Mouse (Mus musculus) forebrain, embryonic 11.5 days (tissue): ENCODE data around the gene Sox2. TPM values are rescaled to one million over a fixed set of nuclear protein-coding genes. Genes with fewer than 3 reads are reported as not detected.
A peak's percentile ranks its signal among the peaks of the same experiment; 100 is the strongest.

Source experiments
- ATAC-seq: fragments of 200-750 bp; cut with Nextera tagmentation; replicated peaks from 2 replicates; pipeline ENCODE4 v1.8.0; 2017; ENCODE audit warnings: moderate TSS enrichment; ENCODE audit not compliant: low FRiP score
- DNase-seq: peaks from one replicate; pipeline ENCODE4 v3.0.0-alpha.2; 2017; ENCODE audit warnings: low spot score
- H3K27ac ChIP-seq: fragments of 300-500 bp; sonication (generic); 2 replicates; pipeline ENCODE4 v1.5.1; 2014; ENCODE audit warnings: low read depth, low read length
- H3K27me3 ChIP-seq: fragments of 300-500 bp; sonication (generic); 2 replicates; pipeline ENCODE4 v1.6.1; 2014; ENCODE audit warnings: mild to moderate bottlenecking, low read length, mixed read lengths; ENCODE audit not compliant: control insufficient read depth, insufficient read depth
- H3K36me3 ChIP-seq: fragments of 300-500 bp; sonication (generic); 2 replicates; pipeline ENCODE4 v1.6.1; 2014; ENCODE audit warnings: mild to moderate bottlenecking, low read length, moderate library complexity, mixed read lengths; ENCODE audit not compliant: control insufficient read depth, insufficient read depth
- H3K4me1 ChIP-seq: fragments of 300-500 bp; sonication (generic); replicated peaks from 2 replicates; pipeline ENCODE4 v1.6.1; 2014; ENCODE audit warnings: low read length, mixed read lengths; ENCODE audit not compliant: control insufficient read depth, insufficient read depth
- H3K4me2 ChIP-seq: fragments of 300-500 bp; sonication (generic); 2 replicates; pipeline ENCODE4 v1.6.1; 2014; ENCODE audit warnings: low read depth, mild to moderate bottlenecking, low read length, moderate library complexity, mixed read lengths; ENCODE audit not compliant: severe bottlenecking
- H3K4me3 ChIP-seq: fragments of 300-500 bp; sonication (generic); 2 replicates; pipeline ENCODE4 v1.5.1; 2014; ENCODE audit warnings: low read depth, low read length
- H3K9ac ChIP-seq: fragments of 300-500 bp; sonication (generic); 2 replicates; pipeline ENCODE4 v1.6.1; 2014; ENCODE audit warnings: low read length
- H3K9me3 ChIP-seq: fragments of 300-500 bp; sonication (generic); 2 replicates; pipeline ENCODE4 v1.6.1; 2016; ENCODE audit warnings: low read length, mixed read lengths; ENCODE audit not compliant: control insufficient read depth
- WGBS: fragments of 180-500 bp; shearing (Covaris S2); extraction: QIAGEN DNeasy Blood & Tissue Kit; methylation state at CpG from one replicate; pipeline ENCODE4 v1.1.7; 2014; 5-methylcytosine and 5-hydroxymethylcytosine counted together
- polyA plus RNA-seq: library from polyadenylated mRNA; unstranded; fragments of >200 nt; fragmentation: Nextera tagmentation; extraction: Ambion mirVana; gene quantifications from 2 replicates; pipeline ENCODE4 v1.2.1, GENCODE M21; 2014

Gene Sox2
- polyA plus RNA-seq, 1 experiment from 2014 or later, result 57.7 TPM

DNA sequence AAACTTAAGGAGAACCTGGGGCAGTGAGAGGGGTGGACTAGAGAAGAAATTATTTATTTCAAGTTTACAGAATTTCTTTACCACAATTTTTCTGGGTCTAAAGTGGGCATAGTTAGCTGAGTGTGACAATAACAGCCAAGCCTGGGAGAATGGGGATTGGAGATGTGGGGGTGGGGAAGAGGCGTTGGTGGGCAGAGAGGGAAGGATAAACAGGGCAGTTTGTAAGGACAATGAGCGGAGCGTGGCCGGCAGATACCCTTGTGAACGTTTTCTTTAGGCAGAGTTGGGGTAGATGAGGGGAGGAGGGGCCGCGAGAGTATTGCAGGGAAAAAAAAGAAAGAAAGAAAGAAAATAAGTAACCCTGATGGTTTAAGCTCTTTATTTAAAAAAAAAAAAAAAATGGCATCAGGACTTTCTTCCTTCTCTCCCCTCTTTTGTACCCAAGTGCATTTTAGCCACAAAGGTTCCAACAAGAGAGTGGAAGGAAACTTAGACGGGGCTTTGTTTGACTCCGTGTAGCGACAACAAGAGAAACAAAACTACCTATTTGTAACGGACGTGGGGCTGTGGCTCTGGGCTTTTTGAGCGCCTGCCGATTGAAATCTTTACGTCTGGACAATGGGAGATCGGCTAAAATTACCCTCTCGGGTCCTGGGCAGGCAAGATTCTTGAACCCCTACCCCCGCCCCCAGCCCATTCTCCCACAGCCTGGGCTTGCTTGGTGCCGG is 1.9 kb upstream of the Sox2 start:
- WGBS, result under 1% methylated on average over 19 of the region's 19 CpGs
- ATAC-seq (peak; percentile 25), DNase-seq (peak; percentile 80)
- peak overlapping the region; percentile 81 for H3K9ac ChIP-seq
- peak overlapping the region; percentile 78 for H3K4me2 ChIP-seq
- H3K9me3 ChIP-seq, result no peaks in the 10 kb centered on the region
- peaks cover 15% of the 10 kb centered on the region for H3K4me1 ChIP-seq
- no peaks in the 10 kb centered on the region for H3K27me3 ChIP-seq
- no peaks in the 10 kb centered on the region for H3K36me3 ChIP-seq
- H3K27ac ChIP-seq, result peak overlapping the region; percentile 100
- H3K4me3 ChIP-seq, result peak overlapping the region; percentile 71

DNA sequence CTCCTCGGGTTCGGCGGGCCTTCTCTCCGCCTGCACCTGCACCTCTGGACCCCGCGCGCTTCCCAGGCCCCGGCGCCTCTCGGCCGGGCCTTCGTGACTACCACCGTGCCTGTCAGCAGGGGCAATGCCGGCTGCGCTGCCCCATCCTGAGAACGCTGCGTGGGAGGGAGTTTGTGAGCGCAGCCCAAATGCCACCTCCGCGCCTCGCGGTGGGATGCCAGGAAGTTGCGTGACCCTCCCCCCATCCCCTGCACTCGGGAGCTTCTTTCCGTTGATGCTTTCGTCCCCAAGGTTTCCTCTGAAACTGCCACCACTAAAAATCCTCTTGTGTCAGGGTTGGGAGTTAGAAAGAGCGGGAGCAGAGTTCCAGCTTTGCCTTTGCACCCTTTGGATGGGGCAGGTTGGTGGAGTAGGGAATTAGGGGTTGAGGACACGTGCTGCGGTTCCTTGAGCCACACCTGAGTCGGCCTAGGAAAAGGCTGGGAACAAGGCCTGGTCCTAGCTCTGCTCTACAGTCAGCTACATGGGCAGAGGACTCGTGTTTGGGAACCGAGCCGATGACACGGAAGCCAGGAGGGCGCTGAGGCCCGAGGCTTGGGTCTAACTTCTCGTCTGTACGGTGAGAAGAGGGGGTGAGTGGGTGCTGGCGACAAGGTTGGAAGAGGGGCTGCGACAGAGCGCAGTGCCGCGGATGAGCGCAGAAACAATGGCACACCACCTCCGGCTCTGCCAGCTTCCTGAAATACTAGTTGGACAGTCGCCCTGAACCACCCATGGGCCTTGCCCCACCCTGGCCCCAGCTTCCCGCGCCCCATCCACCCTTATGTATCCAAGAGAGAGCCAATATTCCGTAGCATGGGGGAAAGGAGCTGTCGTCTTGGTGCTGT is 1.1 kb upstream of the Sox2 start:
- WGBS, result under 1% methylated on average over 50 of the region's 50 CpGs
- H3K9me3 ChIP-seq, result no peaks in the 10 kb centered on the region
- peaks cover 9% of the 10 kb centered on the region for H3K4me1 ChIP-seq
- H3K4me3 ChIP-seq, result peak overlapping the region; percentile 71
- H3K27ac ChIP-seq, result peak overlapping the region; percentile 100
- H3K27me3 ChIP-seq, result no peaks in the 10 kb centered on the region
- H3K4me2 ChIP-seq, result peak overlapping the region; percentile 78
- H3K36me3 ChIP-seq, result no peaks in the 10 kb centered on the region
- DNase-seq (peak; percentile 85), ATAC-seq (peak; percentile 51)
- H3K9ac ChIP-seq, result peak overlapping the region; percentile 81

DNA sequence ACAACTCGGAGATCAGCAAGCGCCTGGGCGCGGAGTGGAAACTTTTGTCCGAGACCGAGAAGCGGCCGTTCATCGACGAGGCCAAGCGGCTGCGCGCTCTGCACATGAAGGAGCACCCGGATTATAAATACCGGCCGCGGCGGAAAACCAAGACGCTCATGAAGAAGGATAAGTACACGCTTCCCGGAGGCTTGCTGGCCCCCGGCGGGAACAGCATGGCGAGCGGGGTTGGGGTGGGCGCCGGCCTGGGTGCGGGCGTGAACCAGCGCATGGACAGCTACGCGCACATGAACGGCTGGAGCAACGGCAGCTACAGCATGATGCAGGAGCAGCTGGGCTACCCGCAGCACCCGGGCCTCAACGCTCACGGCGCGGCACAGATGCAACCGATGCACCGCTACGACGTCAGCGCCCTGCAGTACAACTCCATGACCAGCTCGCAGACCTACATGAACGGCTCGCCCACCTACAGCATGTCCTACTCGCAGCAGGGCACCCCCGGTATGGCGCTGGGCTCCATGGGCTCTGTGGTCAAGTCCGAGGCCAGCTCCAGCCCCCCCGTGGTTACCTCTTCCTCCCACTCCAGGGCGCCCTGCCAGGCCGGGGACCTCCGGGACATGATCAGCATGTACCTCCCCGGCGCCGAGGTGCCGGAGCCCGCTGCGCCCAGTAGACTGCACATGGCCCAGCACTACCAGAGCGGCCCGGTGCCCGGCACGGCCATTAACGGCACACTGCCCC is 586 bp downstream of the Sox2 start:
- Histone ChIP-seq H3K36me3 (no peaks in the 10 kb centered on the region), H3K4me1 (peaks cover 5% of the 10 kb centered on the region; the same call in 1 of the 2 replicates), H3K4me2 (peak overlapping the region; percentile 78), H3K4me3 (peak overlapping the region; percentile 71), H3K27ac (peak overlapping the region; percentile 100), H3K9ac (peak overlapping the region; percentile 100), H3K27me3 (no peaks in the 10 kb centered on the region), H3K9me3 (no peaks in the 10 kb centered on the region)
- DNase-seq (peak; percentile 85), ATAC-seq (no peak)
- WGBS, result under 1% methylated on average over 66 of the region's 67 CpGs

DNA sequence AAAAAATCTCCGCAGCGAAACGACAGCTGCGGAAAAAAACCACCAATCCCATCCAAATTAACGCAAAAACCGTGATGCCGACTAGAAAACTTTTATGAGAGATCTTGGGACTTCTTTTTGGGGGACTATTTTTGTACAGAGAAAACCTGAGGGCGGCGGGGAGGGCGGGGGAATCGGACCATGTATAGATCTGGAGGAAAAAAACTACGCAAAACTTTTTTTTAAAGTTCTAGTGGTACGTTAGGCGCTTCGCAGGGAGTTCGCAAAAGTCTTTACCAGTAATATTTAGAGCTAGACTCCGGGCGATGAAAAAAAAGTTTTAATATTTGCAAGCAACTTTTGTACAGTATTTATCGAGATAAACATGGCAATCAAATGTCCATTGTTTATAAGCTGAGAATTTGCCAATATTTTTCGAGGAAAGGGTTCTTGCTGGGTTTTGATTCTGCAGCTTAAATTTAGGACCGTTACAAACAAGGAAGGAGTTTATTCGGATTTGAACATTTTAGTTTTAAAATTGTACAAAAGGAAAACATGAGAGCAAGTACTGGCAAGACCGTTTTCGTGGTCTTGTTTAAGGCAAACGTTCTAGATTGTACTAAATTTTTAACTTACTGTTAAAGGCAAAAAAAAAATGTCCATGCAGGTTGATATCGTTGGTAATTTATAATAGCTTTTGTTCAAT is 1.4 kb downstream of the Sox2 start:
- under 1% methylated on average over 26 of the region's 26 CpGs for WGBS
- H3K4me3 ChIP-seq, result peak overlapping the region; percentile 71
- peak overlapping the region; percentile 100 for H3K27ac ChIP-seq
- H3K4me2 ChIP-seq, result peak overlapping the region; percentile 78
- peak overlapping the region; percentile 100 for H3K9ac ChIP-seq
- DNase-seq (no peak), ATAC-seq (no peak)
- peaks cover 6% of the 10 kb centered on the region; the same call in 1 of the 2 replicates for H3K4me1 ChIP-seq
- H3K36me3 ChIP-seq, result no peaks in the 10 kb centered on the region
- no peaks in the 10 kb centered on the region for H3K27me3 ChIP-seq
- no peaks in the 10 kb centered on the region for H3K9me3 ChIP-seq

GRCm38 (mm10) chr3:34652616-34653015 is 2.4 kb downstream of the Sox2 start:
- Histone ChIP-seq H3K9ac (peak overlapping the region; percentile 88), H3K4me3 (peak overlapping the region; percentile 71), H3K36me3 (no peaks in the 10 kb centered on the region), H3K9me3 (no peaks in the 10 kb centered on the region), H3K27me3 (no peaks in the 10 kb centered on the region), H3K4me1 (peaks cover 13% of the 10 kb centered on the region), H3K27ac (peak overlapping the region; percentile 98), H3K4me2 (peak overlapping the region; percentile 81)
- DNase-seq, result no peak
- WGBS, result 2% methylated on average over 14 of the region's 14 CpGs
- no peak for ATAC-seq

DNA sequence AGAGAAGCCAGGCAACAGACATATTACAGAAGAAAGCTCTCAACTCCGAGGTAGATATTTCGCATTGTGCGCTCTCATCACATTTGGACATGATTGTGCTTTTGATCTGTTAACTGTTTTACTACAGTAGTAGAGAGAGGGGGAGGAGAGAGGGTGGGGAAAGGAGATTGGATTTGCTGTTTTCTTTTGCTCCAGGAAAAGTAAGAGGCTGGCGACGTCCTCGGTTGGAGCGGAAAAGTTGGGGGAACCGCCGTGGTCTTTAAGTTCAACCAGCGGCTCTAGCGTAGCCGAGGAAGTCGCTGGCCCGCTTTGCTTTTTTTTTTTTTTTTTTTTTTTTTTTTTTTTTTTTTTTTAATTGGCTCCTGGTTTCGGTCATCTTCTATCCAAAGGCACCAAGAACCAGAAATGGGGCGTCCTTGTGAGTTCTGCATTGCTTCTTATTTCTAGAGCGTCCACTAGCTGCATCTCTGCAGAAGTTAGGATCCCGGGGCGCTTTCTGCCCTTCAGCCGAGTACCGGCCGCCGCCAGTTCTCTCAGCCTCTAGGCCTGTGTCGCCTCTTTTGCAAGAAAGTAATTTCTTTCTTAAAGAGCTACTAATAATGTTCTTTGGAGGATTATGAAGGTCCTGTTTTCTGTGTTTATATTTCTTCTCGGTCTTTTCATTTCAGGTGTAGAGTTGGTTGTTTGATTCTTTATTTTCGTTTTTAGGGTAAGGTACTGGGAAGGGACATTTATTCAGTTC is 3.2 kb downstream of the Sox2 start:
- ATAC-seq (no peak), DNase-seq (no peak)
- under 1% methylated on average over 26 of the region's 26 CpGs for WGBS
- peak overlapping the region; percentile 81 for H3K4me2 ChIP-seq
- H3K36me3 ChIP-seq, result no peaks in the 10 kb centered on the region
- peak overlapping the region; percentile 88 for H3K9ac ChIP-seq
- H3K9me3 ChIP-seq, result no peaks in the 10 kb centered on the region
- H3K4me3 ChIP-seq, result peak overlapping the region; percentile 71
- peak overlapping the region; percentile 98 for H3K27ac ChIP-seq
- peaks cover 20% of the 10 kb centered on the region for H3K4me1 ChIP-seq
- H3K27me3 ChIP-seq, result no peaks in the 10 kb centered on the region

- Histone ChIP-seq H3K4me3 (peak overlapping the region; percentile 71), H3K9me3 (no peaks in the 10 kb centered on the region), H3K9ac (peak overlapping the region; percentile 88), H3K36me3 (no peaks in the 10 kb centered on the region), H3K27me3 (no peaks in the 10 kb centered on the region), H3K4me1 (peaks cover 24% of the 10 kb centered on the region), H3K4me2 (peak overlapping the region; percentile 81), H3K27ac (peak overlapping the region; percentile 98)
- DNase-seq (peak; percentile 81), ATAC-seq (peak; percentile 45)
- WGBS, result 1% methylated on average over 9 of the region's 9 CpGs
Observed at GRCm38 (mm10) chr3:34653977-34654500, 3.8 kb downstream of the Sox2 start.
